In the genomic region with DNA sequence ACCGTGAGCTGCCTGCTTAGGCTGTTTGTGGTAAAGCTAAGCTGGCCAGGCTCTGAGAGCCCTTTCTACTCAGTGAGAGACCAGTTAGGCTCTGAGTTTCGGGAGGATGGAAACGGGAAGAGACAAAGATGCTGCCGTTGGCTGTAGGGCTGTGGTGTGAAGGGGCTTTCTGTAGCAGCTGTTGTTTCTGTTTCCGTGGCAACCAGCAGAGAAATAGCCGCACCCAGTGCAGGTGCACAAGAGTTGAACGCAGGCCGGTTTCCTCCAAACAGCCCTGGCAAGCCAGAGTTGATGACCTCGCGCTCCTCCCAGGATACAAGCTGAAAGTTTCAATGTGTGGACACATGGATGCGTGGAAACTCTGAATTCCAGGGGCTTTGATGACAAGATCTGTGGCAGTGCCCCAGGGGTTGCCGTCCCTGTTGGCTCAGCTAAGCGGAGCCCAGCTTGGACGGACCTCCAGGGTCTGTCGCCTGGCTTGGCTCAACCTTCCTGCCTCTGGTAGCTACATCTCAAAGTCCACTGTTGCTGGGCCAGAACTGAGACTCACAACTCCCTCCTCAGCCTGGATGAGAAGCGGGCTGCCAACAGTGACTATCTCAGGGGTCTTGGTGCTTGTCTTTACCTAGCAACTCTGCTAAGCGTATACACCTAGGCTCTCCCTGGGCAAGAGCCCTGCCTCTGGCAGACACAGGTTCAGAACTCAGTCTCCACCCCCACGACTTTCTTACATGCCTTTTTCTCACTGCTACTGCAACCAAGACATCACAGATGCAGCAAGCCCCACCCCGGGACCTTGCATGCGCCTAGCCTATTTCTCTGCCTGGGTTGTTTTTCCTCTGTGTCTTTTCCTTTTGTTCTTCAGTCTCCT, we compare ENCODE assay signal across 8 mouse cellular contexts.
DNase-seq lines count a peak whose midpoint lies in the region; ATAC-seq and TF ChIP-seq lines count a peak whose summit lies in the region.

No protein-coding gene starts in this region.

- no peaks in the 10 kb centered on the region for H3K36me3 ChIP-seq in E14TG2a.4 (ENCODE audit: insufficient read depth, low read length)
- no peaks in the 10 kb centered on the region; the same call in 1 of the 2 replicates for H3K36me3 ChIP-seq in heart, adult 2 months (ENCODE audit: control insufficient read depth, insufficient read depth, low read length)
- H3K36me3 ChIP-seq in midbrain, embryonic 13.5 days, result no peaks in the 10 kb centered on the region
- H3K36me3 ChIP-seq in stomach, embryonic 16.5 days (ENCODE audit: control insufficient read depth, insufficient read depth, low read length), result no peaks in the 10 kb centered on the region

- peak; percentile 60; the same call in 1 of the 2 replicates for TF ChIP-seq EP300 in heart, adult 2 months (IDR thresholded peaks at IDR 0.05; ENCODE audit: insufficient read depth, low read depth, low read length)

- H3K4me3 ChIP-seq in E14TG2a.4 (replicated peaks; ENCODE audit: low read length), result 0 out of 2 replicates have a peak overlapping the region, but pooled peaks have one; percentile 17
- H3K4me3 ChIP-seq in heart, adult 2 months, result no peak overlapping the region
- H3K4me3 ChIP-seq in midbrain, embryonic 13.5 days (replicated peaks), result no peak overlapping the region
- no peak overlapping the region for H3K4me3 ChIP-seq in stomach, embryonic 16.5 days (replicated peaks; ENCODE audit: low read length)

- no peak for TF ChIP-seq CTCF in E14TG2a.4 (conservative IDR thresholded peaks at IDR 0.05; ENCODE audit: low read length)
- no peak for TF ChIP-seq CTCF in heart, adult 2 months (IDR thresholded peaks at IDR 0.05)

- 0 out of 2 replicates have a peak, but pooled peaks cover 4% of the 10 kb centered on the region for H3K9me3 ChIP-seq in E14TG2a.4 (ENCODE audit: low read length)
- H3K9me3 ChIP-seq in midbrain, embryonic 13.5 days, result no peaks in the 10 kb centered on the region
- no peaks in the 10 kb centered on the region for H3K9me3 ChIP-seq in stomach, embryonic 16.5 days (replicated peaks; ENCODE audit: control insufficient read depth, low read length)

- H3K27me3 ChIP-seq in E14TG2a.4 (ENCODE audit: insufficient read depth, low read length), result peaks cover 10% of the 10 kb centered on the region; the same call in 1 of the 2 replicates
- H3K27me3 ChIP-seq in heart, adult 2 months (ENCODE audit: control insufficient read depth, insufficient read depth, low read length), result no peaks in the 10 kb centered on the region
- no peaks in the 10 kb centered on the region for H3K27me3 ChIP-seq in midbrain, embryonic 13.5 days
- no peaks in the 10 kb centered on the region for H3K27me3 ChIP-seq in stomach, embryonic 16.5 days (ENCODE audit: control insufficient read depth, insufficient read depth, low read length)

- no peaks in the 10 kb centered on the region for H3K79me2 ChIP-seq in heart, adult 2 months (replicated peaks; ENCODE audit: control insufficient read depth, insufficient read depth, low read length)

- intact Hi-C loops in heart, adult 2 months (cut with DNase I), result loop anchor here (2.0 to 5.0 kb wide), 3 partner anchors 51 to 211 kb away; no protein-coding TSS in a partner anchor

- no peak overlapping the region for H3K4me2 ChIP-seq in midbrain, embryonic 13.5 days (replicated peaks)
- no peak overlapping the region for H3K4me2 ChIP-seq in stomach, embryonic 16.5 days (ENCODE audit: low read depth, low read length)

- ATAC-seq in midbrain, embryonic 13.5 days, result peak; percentile 51
- peak; percentile 53; the same call in 1 of the 2 replicates for ATAC-seq in stomach, embryonic 16.5 days (ENCODE audit: insufficient read depth, low FRiP score)

- peaks cover 39% of the 10 kb centered on the region for H3K4me1 ChIP-seq in E14TG2a.4 (replicated peaks; ENCODE audit: low read depth, low read length)
- H3K4me1 ChIP-seq in heart, adult 2 months (ENCODE audit: control insufficient read depth, insufficient read depth, low read length), result peaks cover 23% of the 10 kb centered on the region
- H3K4me1 ChIP-seq in midbrain, embryonic 13.5 days (replicated peaks), result peaks cover 30% of the 10 kb centered on the region
- H3K4me1 ChIP-seq in stomach, embryonic 16.5 days (ENCODE audit: control insufficient read depth, insufficient read depth, low read length), result peaks cover 25% of the 10 kb centered on the region

- TF ChIP-seq POLR2A in heart, adult 2 months (IDR thresholded peaks at IDR 0.05; ENCODE audit: insufficient read depth, low read depth, low read length), result 0 out of 2 replicates have a peak, but pooled peaks have one; percentile 7

- peak overlapping the region; percentile 40 for H3K27ac ChIP-seq in heart, adult 2 months
- H3K27ac ChIP-seq in midbrain, embryonic 13.5 days, result peak overlapping the region; percentile 46; the same call in 1 of the 2 replicates
- no peak overlapping the region; the same call in 1 of the 2 replicates for H3K27ac ChIP-seq in stomach, embryonic 16.5 days (ENCODE audit: low read length)

- DNase-seq in c-Kit-positive CD71-negative TER-119-negative erythroid progenitor cells, embryonic 14.5 days (ENCODE audit: low read depth), result peak; percentile 67
- DNase-seq in heart, adult 2 months, result peak; percentile 58 to 82
- peak; percentile 37 for DNase-seq in kidney, adult 9 months
- DNase-seq in urinary bladder, postnatal 25 days (ENCODE audit: low spot score), result no peak
- no peak for DNase-seq in cerebellum, adult 11 months

- 42% methylated on average over 20 of the region's 20 CpGs for WGBS in heart, adult 2 months
- 41% methylated on average over 20 of the region's 20 CpGs for WGBS in midbrain, embryonic 13.5 days
- WGBS in stomach, embryonic 16.5 days, result 49% methylated on average over 20 of the region's 20 CpGs

- H3K9ac ChIP-seq in heart, adult 2 months (ENCODE audit: low read depth, low read length), result no peak overlapping the region
- no peak overlapping the region for H3K9ac ChIP-seq in midbrain, embryonic 13.5 days (replicated peaks)
- H3K9ac ChIP-seq in stomach, embryonic 16.5 days (ENCODE audit: low read length), result no peak overlapping the region

Comparison
In these comparisons a context has a peak if more than half of its experiments do, and no peak if none do; other contexts are left out.
1. DNase-seq: peak in c-Kit-positive CD71-negative TER-119-negative erythroid progenitor cells, embryonic 14.5 days (single experiment), heart, adult 2 months (2 of 2) and kidney, adult 9 months (single experiment); none in urinary bladder, postnatal 25 days (single experiment) and cerebellum, adult 11 months (single experiment).